Mouse (Mus musculus): ENCODE results near the gene Enc1. TPM values are rescaled to one million over a fixed set of nuclear protein-coding genes. Genes with fewer than 3 reads are reported as not detected.

The Enc1 gene
- polyA plus RNA-seq, 1 experiment from 2014 or later: 6.3 TPM

DNA sequence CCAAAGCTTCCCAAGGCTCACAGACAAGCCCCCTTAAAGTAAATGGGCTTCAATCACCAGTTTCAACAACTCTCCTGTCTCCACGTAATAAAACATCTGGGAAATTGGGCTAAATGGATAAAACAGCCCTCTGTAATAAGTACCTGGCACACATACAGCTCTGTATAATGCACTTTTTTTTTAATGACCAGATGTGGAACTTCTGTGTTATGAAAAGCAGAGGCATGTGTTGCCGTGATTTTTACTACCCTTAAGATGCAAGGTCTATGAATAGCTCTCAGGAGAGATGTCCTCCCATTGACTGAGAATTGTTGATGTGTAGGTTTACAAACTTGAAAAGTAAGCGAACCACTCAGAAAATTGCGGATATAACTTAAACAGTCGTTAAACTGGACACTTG lies 24.7 kb upstream of the Enc1 start:
- H3K4me3 ChIP-seq (ENCODE audit: low read depth, low read length): no peak overlapping the region
- H3K27ac ChIP-seq (ENCODE audit: low read depth, low read length): no peak overlapping the region

DNA sequence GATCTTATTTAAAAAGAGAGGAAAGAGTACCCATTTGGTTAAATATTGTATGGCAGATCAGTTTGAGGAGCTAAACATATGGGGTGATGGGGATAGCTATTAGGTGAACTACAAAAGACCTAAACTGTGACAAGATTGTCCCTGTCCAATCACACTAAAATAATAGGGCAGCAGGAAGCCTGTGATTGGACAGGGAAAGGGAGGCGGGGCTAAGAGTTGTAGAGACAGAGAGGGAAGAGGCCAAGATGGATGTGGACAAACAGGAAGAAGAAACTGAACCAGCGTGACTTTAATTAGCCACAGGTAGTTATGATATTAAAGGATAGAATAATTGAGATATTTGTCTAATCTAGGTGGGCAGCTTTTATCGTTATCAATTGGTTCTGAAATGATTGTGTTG lies 20.9 kb upstream of the Enc1 start:
- no peak for ATAC-seq (replicated peaks; ENCODE audit: insufficient number of reproducible peaks, low FRiP score, low TSS enrichment)
- no peak overlapping the region for H3K4me2 ChIP-seq
- no peaks in the 10 kb centered on the region for H3K9me3 ChIP-seq (replicated peaks; ENCODE audit: control insufficient read depth, low read length)
- H3K4me1 ChIP-seq (ENCODE audit: control insufficient read depth, insufficient read depth, low read length): no peaks in the 10 kb centered on the region
- H3K4me3 ChIP-seq (ENCODE audit: low read depth, low read length): no peak overlapping the region
- no peaks in the 10 kb centered on the region for H3K27me3 ChIP-seq (ENCODE audit: control insufficient read depth, insufficient read depth, low read length)
- no peaks in the 10 kb centered on the region for H3K36me3 ChIP-seq (ENCODE audit: control insufficient read depth, insufficient read depth, low read length)
- no peak overlapping the region for H3K9ac ChIP-seq (ENCODE audit: low read depth, low read length)
- H3K27ac ChIP-seq (ENCODE audit: low read depth, low read length): no peak overlapping the region
- WGBS (ENCODE audit: insufficient replicate concordance): 85% methylated on average over 3 of the region's 3 CpGs

More for the DNA sequence above, 24.7 kb upstream of the Enc1 start:
- Histone ChIP-seq H3K27me3 (ENCODE audit: control insufficient read depth, insufficient read depth, low read length) (no peaks in the 10 kb centered on the region), H3K9ac (ENCODE audit: low read depth, low read length) (no peak overlapping the region), H3K36me3 (ENCODE audit: control insufficient read depth, insufficient read depth, low read length) (no peaks in the 10 kb centered on the region), H3K9me3 (replicated peaks; ENCODE audit: control insufficient read depth, low read length) (no peaks in the 10 kb centered on the region), H3K4me1 (ENCODE audit: control insufficient read depth, insufficient read depth, low read length) (no peaks in the 10 kb centered on the region), H3K4me2 (no peak overlapping the region)
- ATAC-seq (replicated peaks; ENCODE audit: insufficient number of reproducible peaks, low FRiP score, low TSS enrichment): no peak
- 73% methylated on average over 5 of the region's 5 CpGs for WGBS (ENCODE audit: insufficient replicate concordance)

DNA sequence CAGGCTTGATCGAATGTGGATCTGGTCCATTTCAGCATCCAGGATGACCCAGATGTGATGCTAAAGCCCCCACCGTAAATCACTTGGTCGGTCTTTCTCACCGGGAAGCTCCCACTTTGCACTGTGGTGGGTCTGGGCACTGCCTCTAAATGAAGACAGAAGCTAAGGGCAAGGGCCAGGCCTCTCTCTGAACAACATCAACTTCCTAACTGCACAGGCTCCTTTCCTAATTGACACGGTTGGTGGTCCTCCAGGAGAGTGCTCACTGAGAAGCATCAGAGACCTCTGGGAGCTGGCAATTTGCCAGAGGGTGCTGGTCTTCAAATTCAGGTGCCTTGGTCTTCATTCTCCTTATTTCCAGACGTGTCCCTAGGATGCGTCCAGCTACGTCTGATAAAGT lies 17.0 kb upstream of the Enc1 start:
- Histone ChIP-seq H3K9ac (ENCODE audit: low read depth, low read length) (no peak overlapping the region), H3K4me1 (ENCODE audit: control insufficient read depth, insufficient read depth, low read length) (no peaks in the 10 kb centered on the region), H3K9me3 (replicated peaks; ENCODE audit: control insufficient read depth, low read length) (no peaks in the 10 kb centered on the region), H3K4me2 (no peak overlapping the region), H3K27ac (ENCODE audit: low read depth, low read length) (no peak overlapping the region), H3K27me3 (ENCODE audit: control insufficient read depth, insufficient read depth, low read length) (no peaks in the 10 kb centered on the region), H3K36me3 (ENCODE audit: control insufficient read depth, insufficient read depth, low read length) (no peaks in the 10 kb centered on the region), H3K4me3 (ENCODE audit: low read depth, low read length) (no peak overlapping the region)
- no peak for ATAC-seq (replicated peaks; ENCODE audit: insufficient number of reproducible peaks, low FRiP score, low TSS enrichment)
- WGBS (ENCODE audit: insufficient replicate concordance): 74% methylated on average over 8 of the region's 8 CpGs

DNA sequence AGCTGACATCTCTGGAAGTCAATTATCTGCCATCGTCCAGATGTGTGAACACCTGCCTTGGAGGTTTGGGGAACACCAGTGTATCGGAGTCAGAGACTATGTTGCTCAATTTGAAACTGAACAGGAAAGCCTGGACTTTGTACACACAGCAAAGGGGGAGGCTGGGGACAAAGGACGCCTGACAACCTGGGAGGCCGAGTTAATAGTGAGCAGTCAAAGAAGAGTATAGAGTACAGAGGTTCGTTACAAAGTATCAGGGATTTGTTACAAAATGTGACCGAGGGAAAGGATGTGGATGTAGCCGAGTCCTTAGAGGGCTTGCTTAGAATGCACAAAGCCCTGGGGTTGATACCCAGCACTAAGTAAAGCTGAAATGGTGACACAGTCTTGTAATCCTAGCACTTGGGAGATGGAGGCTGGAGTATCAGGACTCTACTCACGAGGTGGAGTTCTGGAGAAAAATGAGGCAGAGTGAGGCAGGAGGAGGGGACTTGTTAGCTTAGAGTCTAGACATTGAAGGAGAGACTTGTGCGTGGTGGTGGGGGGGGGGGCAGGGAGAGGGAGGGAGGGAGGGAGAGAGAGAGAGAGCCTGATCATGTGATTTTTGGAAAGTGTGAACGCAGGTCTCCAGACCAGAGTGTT lies 16.4 kb upstream of the Enc1 start:
- no peak for ATAC-seq (replicated peaks; ENCODE audit: insufficient number of reproducible peaks, low FRiP score, low TSS enrichment)
- H3K4me2 ChIP-seq: no peak overlapping the region

DNA sequence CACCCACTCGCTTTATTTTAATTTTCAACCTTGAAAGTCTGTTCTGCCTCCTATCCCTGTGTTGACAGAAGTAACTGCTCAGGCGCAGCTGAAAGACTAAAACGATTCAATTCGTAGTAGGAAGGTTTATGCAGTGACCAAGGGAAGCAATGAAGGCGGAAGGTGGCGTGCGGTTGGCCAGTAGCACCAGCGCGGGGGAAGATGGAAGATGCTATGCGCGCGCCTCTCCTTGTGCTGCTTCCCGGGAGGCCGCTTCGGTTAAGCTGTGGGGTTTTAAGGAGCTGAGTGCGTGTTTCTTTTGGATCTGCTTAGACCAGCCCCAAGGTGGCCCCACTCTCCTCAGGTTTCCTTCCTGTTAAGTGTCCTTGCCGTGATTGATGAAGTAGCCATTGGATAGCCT lies 15.8 kb upstream of the Enc1 start:
- H3K4me3 ChIP-seq (ENCODE audit: low read depth, low read length): no peak overlapping the region
- H3K36me3 ChIP-seq (ENCODE audit: control insufficient read depth, insufficient read depth, low read length): no peaks in the 10 kb centered on the region
- H3K9ac ChIP-seq (ENCODE audit: low read depth, low read length): no peak overlapping the region
- no peaks in the 10 kb centered on the region for H3K27me3 ChIP-seq (ENCODE audit: control insufficient read depth, insufficient read depth, low read length)
- no peaks in the 10 kb centered on the region for H3K9me3 ChIP-seq (replicated peaks; ENCODE audit: control insufficient read depth, low read length)
- no peak for ATAC-seq (replicated peaks; ENCODE audit: insufficient number of reproducible peaks, low FRiP score, low TSS enrichment)
- no peak overlapping the region for H3K27ac ChIP-seq (ENCODE audit: low read depth, low read length)
- H3K4me1 ChIP-seq (ENCODE audit: control insufficient read depth, insufficient read depth, low read length): no peaks in the 10 kb centered on the region
- WGBS (ENCODE audit: insufficient replicate concordance): 71% methylated on average over 17 of the region's 17 CpGs
- H3K4me2 ChIP-seq: no peak overlapping the region

More for the DNA sequence above, 16.4 kb upstream of the Enc1 start:
- no peak overlapping the region for H3K4me3 ChIP-seq (ENCODE audit: low read depth, low read length)
- 64% methylated on average over 10 of the region's 10 CpGs for WGBS (ENCODE audit: insufficient replicate concordance)
- H3K27me3 ChIP-seq (ENCODE audit: control insufficient read depth, insufficient read depth, low read length): no peaks in the 10 kb centered on the region
- H3K9ac ChIP-seq (ENCODE audit: low read depth, low read length): no peak overlapping the region
- no peaks in the 10 kb centered on the region for H3K9me3 ChIP-seq (replicated peaks; ENCODE audit: control insufficient read depth, low read length)
- no peak overlapping the region for H3K27ac ChIP-seq (ENCODE audit: low read depth, low read length)
- no peaks in the 10 kb centered on the region for H3K36me3 ChIP-seq (ENCODE audit: control insufficient read depth, insufficient read depth, low read length)
- no peaks in the 10 kb centered on the region for H3K4me1 ChIP-seq (ENCODE audit: control insufficient read depth, insufficient read depth, low read length)

DNA sequence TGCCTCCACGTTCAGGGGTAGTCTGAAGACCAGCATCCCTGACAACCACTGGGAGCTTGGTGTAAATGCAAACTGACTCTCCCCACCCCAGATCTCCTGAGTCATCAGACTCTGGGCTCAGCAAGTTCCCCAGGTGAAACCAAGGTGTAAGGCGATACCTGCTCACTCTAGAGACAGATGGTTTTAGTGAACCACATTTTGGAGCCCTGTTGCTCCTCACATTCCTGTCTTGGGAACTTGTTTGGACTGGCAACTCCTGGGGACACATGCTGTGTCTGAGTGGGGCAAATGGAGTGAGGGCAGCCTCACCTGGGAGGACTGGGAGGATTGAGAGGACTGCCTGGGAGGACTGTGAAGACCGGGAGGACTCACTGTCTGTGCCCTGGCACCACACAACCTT lies 13.1 kb upstream of the Enc1 start:
- no peak for ATAC-seq (replicated peaks; ENCODE audit: insufficient number of reproducible peaks, low FRiP score, low TSS enrichment)
- whole genome bisulfite sequencing (ENCODE audit: insufficient replicate concordance): 87% methylated on average over 3 of the region's 3 CpGs

DNA sequence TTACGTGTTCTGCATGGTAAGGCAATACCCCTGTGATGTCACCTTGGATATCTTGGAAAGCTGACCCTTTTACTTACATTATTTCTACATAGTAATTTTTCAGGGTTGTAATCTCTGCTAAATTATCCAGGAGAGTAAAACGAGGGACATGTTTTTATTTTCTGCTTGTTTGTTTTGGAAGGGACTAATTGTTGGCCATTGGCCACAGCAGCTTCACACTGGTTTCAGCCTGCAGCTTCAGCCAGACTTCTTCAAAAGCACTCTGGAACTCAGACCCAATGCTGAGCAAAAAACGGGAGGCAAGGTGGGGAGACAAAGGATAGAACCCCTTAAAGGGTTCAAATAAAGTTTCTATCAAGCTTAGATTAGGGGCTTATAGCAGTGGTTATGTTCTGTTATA lies 10.8 kb upstream of the Enc1 start:
- no peak for ATAC-seq (replicated peaks; ENCODE audit: insufficient number of reproducible peaks, low FRiP score, low TSS enrichment)
- 69% methylated on average over 3 of the region's 3 CpGs for WGBS (ENCODE audit: insufficient replicate concordance)
- H3K9me3 ChIP-seq (replicated peaks; ENCODE audit: control insufficient read depth, low read length): no peaks in the 10 kb centered on the region
- no peak overlapping the region for H3K27ac ChIP-seq (ENCODE audit: low read depth, low read length)
- no peak overlapping the region for H3K4me2 ChIP-seq
- no peak overlapping the region for H3K9ac ChIP-seq (ENCODE audit: low read depth, low read length)
- no peaks in the 10 kb centered on the region for H3K36me3 ChIP-seq (ENCODE audit: control insufficient read depth, insufficient read depth, low read length)
- no peak overlapping the region for H3K4me3 ChIP-seq (ENCODE audit: low read depth, low read length)
- H3K27me3 ChIP-seq (ENCODE audit: control insufficient read depth, insufficient read depth, low read length): no peaks in the 10 kb centered on the region
- no peaks in the 10 kb centered on the region for H3K4me1 ChIP-seq (ENCODE audit: control insufficient read depth, insufficient read depth, low read length)

More for the DNA sequence above, 13.1 kb upstream of the Enc1 start:
- Histone ChIP-seq H3K4me1 (ENCODE audit: control insufficient read depth, insufficient read depth, low read length) (no peaks in the 10 kb centered on the region), H3K9me3 (replicated peaks; ENCODE audit: control insufficient read depth, low read length) (no peaks in the 10 kb centered on the region), H3K36me3 (ENCODE audit: control insufficient read depth, insufficient read depth, low read length) (no peaks in the 10 kb centered on the region), H3K4me2 (no peak overlapping the region), H3K9ac (ENCODE audit: low read depth, low read length) (no peak overlapping the region), H3K27ac (ENCODE audit: low read depth, low read length) (no peak overlapping the region), H3K27me3 (ENCODE audit: control insufficient read depth, insufficient read depth, low read length) (no peaks in the 10 kb centered on the region), H3K4me3 (ENCODE audit: low read depth, low read length) (no peak overlapping the region)

DNA sequence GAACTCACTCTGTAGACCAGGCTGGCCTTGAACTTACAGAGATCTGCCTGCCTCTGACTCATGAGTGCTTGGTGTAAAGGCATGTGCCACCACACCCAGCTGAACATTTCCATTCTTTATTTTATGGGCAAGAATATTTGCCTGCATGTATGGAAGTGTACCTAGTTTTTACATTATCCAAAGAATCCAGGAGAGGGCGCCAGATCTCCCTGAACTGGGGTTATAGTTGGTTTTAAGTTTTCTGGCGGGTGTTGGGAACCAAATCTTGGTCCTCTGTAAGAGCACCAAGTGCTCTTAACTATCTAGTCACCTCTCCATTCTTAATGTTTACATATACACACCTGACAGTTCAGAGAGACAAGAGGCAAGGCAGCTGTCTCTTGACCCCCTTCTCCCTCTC lies 7.8 kb upstream of the Enc1 start:
- H3K9ac ChIP-seq (ENCODE audit: low read depth, low read length): no peak overlapping the region
- ATAC-seq (replicated peaks; ENCODE audit: insufficient number of reproducible peaks, low FRiP score, low TSS enrichment): no peak
- H3K9me3 ChIP-seq (replicated peaks; ENCODE audit: control insufficient read depth, low read length): no peaks in the 10 kb centered on the region
- H3K4me2 ChIP-seq: no peak overlapping the region
- no peaks in the 10 kb centered on the region for H3K36me3 ChIP-seq (ENCODE audit: control insufficient read depth, insufficient read depth, low read length)
- no peaks in the 10 kb centered on the region for H3K4me1 ChIP-seq (ENCODE audit: control insufficient read depth, insufficient read depth, low read length)
- no peak overlapping the region for H3K27ac ChIP-seq (ENCODE audit: low read depth, low read length)
- no peaks in the 10 kb centered on the region for H3K27me3 ChIP-seq (ENCODE audit: control insufficient read depth, insufficient read depth, low read length)
- 70% methylated on average over 2 of the region's 2 CpGs for WGBS (ENCODE audit: insufficient replicate concordance)
- no peak overlapping the region for H3K4me3 ChIP-seq (ENCODE audit: low read depth, low read length)

DNA sequence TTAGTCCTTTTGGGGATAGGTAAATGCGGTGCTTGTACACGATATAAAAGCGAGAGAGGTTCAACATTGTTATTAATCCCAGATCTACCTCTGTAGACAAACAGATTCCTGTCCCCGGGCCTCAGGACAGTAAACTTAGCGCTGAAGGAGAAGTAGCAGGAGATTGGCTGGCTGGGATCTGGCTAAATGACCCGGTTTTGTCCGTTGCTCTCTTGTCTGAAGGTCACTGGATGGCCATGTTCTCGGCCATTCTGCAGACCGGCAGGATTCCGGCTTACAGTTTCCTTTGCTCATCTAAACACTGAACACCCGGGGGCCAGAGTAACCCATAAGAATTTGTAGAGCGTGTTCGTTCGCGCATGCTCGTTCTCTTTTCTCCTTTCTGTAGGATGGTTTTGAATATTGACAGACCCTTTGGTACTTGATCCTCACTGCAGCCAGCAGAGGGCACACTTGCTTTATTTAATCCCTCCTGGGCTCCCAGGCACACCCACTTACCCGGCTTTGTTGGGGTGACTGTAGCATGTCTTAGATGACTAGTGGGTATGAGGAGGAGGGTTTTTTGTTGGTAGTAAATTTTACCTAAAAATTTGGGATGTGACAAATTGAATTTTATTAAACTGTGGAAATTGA lies 6.0 kb upstream of the Enc1 start:
- peak overlapping the region; percentile 33 for H3K4me3 ChIP-seq (ENCODE audit: low read depth, low read length)
- H3K4me1 ChIP-seq (ENCODE audit: control insufficient read depth, insufficient read depth, low read length): peaks cover 9% of the 10 kb centered on the region; the same call in 1 of the 2 replicates
- peak overlapping the region; percentile 68 for H3K4me2 ChIP-seq
- ATAC-seq (replicated peaks; ENCODE audit: insufficient number of reproducible peaks, low FRiP score, low TSS enrichment): no peak; the same call in 1 of the 2 replicates
- 16% methylated on average over 17 of the region's 17 CpGs for WGBS (ENCODE audit: insufficient replicate concordance)
- H3K9ac ChIP-seq (ENCODE audit: low read depth, low read length): peak overlapping the region; percentile 35; the same call in 1 of the 2 replicates
- no peaks in the 10 kb centered on the region for H3K9me3 ChIP-seq (replicated peaks; ENCODE audit: control insufficient read depth, low read length)
- no peak overlapping the region for H3K27ac ChIP-seq (ENCODE audit: low read depth, low read length)
- H3K36me3 ChIP-seq (ENCODE audit: control insufficient read depth, insufficient read depth, low read length): no peaks in the 10 kb centered on the region
- no peaks in the 10 kb centered on the region for H3K27me3 ChIP-seq (ENCODE audit: control insufficient read depth, insufficient read depth, low read length)

All from heart, embryonic 11.5 days (tissue).